Mouse (Mus musculus) layer of hippocampus, postnatal 14 days (tissue): ENCODE data around the gene Psap. TPM values are rescaled to one million over a fixed set of nuclear protein-coding genes. Genes with fewer than 3 reads are reported as not detected.
"Not testable (repeated sequence)": the region's sequence is repeated elsewhere in the genome, so short reads cannot be mapped to it uniquely, and the experiment has no call there.

Experiments used
- DNase-seq, 2 experiments: peaks; one replicate each; pipeline ENCODE4 v3.0.0; 2021 to 2022; ENCODE audit warnings: low spot score in 2 of 2, mixed read lengths in 1 of 2
- long read RNA-seq, 2 experiments: library from polyadenylated mRNA; stranded (forward); transcript quantifications; one replicate each; pipeline ENCODE4 v2.0.0; 2021
- total RNA-seq, 2 experiments: library from RNA; stranded (reverse); gene quantifications; 2 replicates each; pipeline ENCODE4 v1.2.3; 2021

Gene Psap
- 1,000 to 10,000 TPM; 1,391 to 1,455 TPM for total RNA-seq
- long read RNA-seq, experiment 1, transcript Psap-202 (14 exons, 2,646 nt) = minor isoform, 15 of 140 reads
- long read RNA-seq, experiment 1, transcript Psap-201 (14 exons, 2,654 nt) = major isoform, 56 of 140 reads
- long read RNA-seq, experiment 1, partial matches to known transcripts = 28 of 140 reads
- long read RNA-seq, experiment 1, other reads (novel, unspliced or antisense) = 40 of 140 reads
- long read RNA-seq, experiment 2, transcript Psap-202 (14 exons, 2,646 nt) = minor isoform, 14 of 187 reads
- long read RNA-seq, experiment 2, transcript Psap-201 (14 exons, 2,654 nt) = major isoform, 68 of 187 reads
- long read RNA-seq, experiment 2, partial matches to known transcripts = 80 of 187 reads
- long read RNA-seq, experiment 2, other reads (novel, unspliced or antisense) = 25 of 187 reads

GRCm38 (mm10) chr10:60277207-60278005 is at the start of gene Psap:
Gene Psap, plus strand, starts transcription at chr10:60277627.
- peak; percentile 96 for DNase-seq

DNA sequence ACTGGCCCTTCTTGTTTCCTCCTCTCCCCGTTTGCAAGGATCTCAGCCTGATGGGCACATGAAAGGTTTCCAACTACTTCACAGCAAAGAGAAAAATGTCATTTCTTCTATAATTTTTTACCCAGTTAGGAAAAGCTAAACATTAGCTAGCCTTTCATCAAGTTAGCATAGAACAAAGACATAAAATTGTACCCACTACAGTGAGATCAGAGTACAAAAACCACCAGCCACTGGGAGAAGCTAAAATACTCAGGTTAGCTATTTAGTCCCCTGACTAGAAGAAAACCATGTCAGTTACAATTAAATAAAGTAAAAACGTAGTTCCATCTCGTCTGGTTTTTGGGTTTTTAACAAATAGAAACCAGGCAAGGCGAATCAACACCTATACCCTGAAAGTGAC is 49.8 kb upstream of the Psap start:
- DNase-seq = no peak

DNA sequence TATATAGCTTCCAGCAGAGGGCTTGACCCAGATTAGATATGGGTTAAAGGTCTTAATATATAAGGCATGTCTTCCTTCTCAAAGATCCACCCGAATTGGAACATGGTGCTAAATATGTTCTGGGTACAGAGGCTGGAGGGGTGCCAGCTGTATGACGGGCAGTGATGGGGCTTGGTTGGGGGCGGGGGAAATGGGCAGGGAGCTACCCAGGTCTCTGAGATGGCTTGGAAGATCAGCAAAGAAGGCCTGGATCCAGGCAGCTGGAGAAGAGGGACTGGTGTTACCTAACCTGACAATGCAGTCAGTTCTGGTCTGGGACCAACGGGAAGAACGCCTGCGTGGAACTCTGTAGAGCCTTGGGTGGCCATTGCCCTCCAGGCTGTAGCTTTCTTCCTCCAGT is 48.3 kb upstream of the Psap start:
- DNase-seq = no peak

- no peak for DNase-seq
These were observed 46.9 kb upstream of the Psap start for GRCm38 (mm10) chr10:60230321-60231088.

- no peak for DNase-seq
These were observed 43.4 kb upstream of the Psap start for GRCm38 (mm10) chr10:60234006-60234405.

GRCm38 (mm10) chr10:60235876-60236275 is 41.6 kb upstream of the Psap start:
- DNase-seq = not testable (repeated sequence)

DNA sequence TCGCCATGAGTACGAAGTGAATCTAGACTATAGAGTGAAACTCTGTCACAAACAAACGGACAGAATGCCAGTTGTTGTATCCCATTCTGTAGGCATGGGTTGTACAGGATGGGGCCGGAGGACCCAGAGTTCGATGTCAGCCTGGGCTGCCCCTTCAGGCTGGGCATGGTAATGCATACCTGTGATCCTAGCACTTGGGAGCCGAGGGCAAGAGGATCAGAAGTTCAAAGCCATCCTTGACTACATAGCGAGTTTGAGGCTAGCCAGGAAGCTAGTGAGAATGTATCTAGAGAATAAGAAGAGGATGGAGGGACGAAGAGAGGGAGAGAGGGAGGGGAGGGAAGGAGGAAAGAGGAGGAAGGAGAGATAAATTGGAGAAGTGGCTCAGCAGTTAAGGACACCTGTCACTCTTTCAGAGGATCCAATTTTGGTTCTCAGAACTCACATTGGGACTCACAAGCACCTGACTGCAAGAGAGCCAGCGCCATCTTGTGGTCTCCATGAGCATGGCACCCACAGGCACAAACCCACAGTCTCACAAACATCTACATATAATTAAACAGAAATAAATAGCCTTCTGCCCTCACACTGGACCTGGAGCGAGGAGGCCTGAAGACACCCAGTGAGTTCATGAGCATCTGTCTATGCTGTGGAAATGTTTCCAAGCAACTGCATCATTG is 39.8 kb upstream of the Psap start:
- peak; percentile 69 to 70 for DNase-seq

DNA sequence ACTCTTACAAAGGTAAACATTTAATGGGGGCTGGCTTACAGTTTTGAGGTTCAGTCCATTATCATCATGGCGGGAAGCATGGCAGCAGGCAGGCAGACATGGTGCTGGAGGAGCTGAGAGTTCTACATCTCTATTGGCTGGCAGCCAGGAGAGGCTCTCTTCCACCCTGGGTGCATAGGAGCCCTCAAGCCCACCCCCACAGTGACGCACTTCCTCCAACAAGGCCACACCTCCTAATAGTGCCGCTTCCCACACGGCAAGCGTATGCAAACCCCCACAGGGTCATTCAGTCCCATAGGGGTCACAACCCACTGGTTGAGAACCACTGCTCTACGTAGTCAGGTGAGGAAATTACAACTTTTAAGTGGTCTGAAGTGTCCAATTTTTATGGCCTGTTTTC is 37.0 kb upstream of the Psap start:
- no peak for DNase-seq

DNA sequence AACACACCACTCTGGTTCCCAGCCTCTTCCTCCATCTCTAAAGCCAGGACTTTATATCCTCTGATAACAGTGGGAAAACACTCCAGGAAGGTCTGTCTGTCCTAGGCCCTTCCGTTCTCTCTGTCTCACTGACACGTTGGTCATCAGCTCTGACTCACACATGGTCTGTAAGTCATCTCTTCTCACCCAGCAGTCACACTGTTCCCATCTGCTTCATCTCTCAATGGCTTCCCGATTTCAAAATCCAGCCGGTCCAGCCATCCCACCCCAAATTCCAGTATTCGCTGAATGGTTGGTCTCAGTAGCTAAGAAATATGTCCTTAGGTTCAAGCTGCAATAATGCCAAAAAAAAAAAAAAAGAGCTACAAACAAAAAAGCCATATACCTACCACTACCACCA is 33.5 kb upstream of the Psap start:
- no peak for DNase-seq

DNA sequence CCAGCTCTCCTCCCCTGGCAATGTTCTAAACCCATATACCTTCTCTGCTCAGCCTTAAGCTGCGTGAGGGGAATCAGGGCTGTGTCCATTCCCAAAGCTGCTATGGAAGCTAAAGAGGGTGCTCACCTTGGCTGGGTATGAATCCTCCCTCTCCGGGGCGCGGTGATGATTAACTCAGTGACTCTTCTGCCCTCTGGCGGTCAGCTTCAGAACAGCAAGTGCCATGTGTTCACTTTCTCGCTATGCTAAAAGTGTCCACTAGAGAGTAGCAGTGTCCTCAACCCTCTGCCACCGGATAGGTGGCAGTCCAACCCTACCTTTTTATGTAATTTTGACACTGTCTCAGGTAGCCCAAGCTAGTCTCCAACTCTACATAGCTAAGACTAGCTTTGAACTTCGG is 32.4 kb upstream of the Psap start:
- DNase-seq = peak; percentile 94 to 95

DNA sequence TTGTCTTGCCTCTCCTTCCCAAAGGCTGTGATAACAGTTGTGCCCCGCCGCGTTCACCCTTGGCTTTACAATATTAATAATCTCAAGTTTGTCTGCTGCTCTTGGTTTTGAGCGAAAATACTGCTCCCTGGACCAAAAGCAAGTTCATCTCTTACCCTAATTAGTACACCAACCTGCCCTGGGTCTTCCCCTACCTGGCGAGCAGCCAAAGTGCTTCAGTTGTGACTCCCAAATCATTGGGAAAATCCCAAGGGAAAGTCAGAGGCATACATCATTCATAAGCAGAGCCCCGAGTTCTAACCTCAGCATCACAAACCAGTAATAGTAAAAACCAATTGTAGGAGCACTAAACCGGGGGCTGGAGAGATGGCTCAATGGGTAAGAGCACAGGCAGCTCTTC is 31.8 kb upstream of the Psap start:
- DNase-seq = no peak

DNA sequence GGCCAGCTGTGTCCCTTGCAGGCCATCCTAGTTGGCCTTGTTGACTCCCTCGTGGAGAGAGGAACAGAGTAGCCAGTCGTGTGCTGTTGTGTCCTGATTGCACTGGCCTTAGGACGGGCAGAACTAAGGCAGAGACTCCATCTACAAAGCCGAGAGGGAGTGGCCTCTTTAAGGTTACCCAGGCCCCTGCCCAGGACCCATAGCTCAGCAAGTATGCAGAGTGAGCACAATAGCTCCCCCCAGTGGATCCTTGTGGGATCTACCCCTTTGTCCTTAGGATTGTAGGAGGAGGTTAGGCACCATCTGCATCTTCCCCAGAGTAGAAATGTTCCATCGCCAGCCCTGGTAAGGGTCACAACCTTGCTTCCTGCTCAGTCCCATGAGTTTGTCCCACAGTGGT is 30.9 kb upstream of the Psap start:
- peak in 1 of 2 experiments; percentile 62 for DNase-seq

DNA sequence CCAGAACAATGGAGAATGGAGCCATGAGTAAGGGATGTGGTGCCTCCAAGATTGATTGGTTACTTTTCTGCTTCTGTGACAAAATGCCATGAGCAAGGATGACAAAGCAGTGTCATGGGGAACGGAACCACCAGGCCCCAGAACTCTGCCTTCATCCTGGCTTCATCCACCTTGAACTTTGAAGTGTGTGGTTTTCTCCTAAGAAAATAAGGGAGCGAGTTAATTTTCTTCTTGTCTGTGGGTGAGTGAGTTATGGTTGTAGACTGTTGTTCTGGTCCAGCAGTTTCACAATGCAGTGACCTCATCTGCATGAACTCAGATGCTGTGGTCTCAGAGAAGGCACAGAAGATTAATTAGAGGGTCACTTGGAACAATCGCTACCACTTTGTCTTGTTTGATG is 29.1 kb upstream of the Psap start:
- DNase-seq = not testable (repeated sequence)

DNA sequence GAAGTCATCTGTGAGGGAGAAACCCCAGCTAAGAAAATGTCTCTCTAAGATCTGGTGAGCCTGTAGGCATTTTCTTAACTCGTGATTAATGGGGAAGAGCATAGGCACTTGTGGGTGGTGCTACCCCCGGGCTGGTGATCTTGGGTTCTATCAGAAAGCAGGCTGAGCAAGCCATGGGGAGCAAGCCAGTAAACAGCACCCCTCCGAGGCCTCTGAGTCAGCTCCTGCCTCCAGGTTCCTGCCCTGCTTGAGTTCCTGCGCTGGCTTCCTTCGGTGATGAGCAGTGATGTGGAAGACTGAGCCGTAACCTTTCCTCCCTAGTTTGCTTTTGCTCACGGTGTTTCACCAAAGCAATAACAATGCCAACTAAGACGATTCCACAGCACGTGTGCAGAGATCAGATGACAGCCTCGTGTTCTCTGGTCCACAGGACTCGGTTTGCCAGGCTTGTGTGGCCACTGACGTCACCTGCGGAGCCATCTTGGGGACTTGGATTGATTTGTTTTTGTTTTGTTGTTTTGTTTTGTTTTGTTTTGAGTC is 26.9 kb upstream of the Psap start:
- DNase-seq = no peak

- no peak for DNase-seq
These were observed 25.2 kb upstream of the Psap start for GRCm38 (mm10) chr10:60252187-60252586.

GRCm38 (mm10) chr10:60252606-60253005 is 24.8 kb upstream of the Psap start:
- no peak for DNase-seq

GRCm38 (mm10) chr10:60256088-60256487 is 21.3 kb upstream of the Psap start:
- DNase-seq = no peak

- DNase-seq = no peak
These were observed 20.1 kb upstream of the Psap start for GRCm38 (mm10) chr10:60257261-60257825.

GRCm38 (mm10) chr10:60260557-60261294 is 16.7 kb upstream of the Psap start:
- no peak for DNase-seq

DNA sequence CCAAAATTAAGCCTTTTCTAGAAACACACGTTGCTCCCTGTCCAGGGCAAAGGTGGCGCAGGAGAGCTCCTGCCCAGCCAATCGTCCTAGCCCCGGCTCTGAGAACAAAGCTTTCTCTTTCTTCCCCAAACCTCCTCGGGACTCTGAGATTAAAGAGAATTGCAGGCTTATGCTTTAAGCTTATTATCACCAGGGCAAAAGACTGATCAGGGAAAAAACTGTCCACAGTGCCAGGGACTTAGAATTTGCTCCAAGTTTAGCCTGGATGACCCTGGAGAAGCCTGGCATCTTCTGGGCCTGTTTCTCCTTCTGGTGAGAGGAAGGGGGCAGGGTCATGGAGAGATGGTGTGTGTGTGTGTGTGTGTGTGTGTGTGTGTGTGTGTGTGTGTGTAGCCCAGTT is 15.9 kb upstream of the Psap start:
- DNase-seq = no peak
